Mouse (Mus musculus) heart, adult 9 months (tissue): ENCODE results near the gene Ccdc141.
A peak's percentile ranks its signal among the peaks of the same experiment; 100 is the strongest.

Experiments
- DNase-seq, 2 experiments: peaks; one replicate each; pipeline ENCODE4 v3.0.0; 2022; ENCODE audit warnings: low spot score in 2 of 2

The Ccdc141 gene

DNA sequence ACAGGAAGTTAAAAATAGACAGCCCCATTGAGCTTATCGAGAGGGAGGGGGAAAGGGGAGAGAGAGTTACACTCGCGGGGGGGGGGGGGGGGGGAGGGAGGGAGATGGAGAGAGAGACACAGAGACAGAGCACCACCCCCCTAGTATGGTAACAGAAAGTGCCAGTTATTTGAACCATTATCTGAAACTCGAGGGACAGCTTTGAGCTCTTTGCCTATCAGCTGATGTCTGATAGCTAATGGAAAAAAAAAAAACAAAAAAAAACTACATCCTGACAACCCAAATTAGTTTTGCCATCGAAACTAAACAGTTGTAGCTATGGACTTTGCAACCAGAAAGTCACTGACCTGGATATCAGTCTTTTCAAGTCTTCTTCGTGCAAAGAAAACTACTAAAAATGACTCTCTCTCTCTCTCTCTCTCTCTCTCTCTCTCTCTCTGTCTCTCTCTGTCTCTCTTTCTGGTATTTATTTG is at the start of gene Ccdc141:
TSS of gene Ccdc141 (minus strand) at position 4 of the 473 bp plus-strand sequence.
- DNase-seq = no peak

DNA sequence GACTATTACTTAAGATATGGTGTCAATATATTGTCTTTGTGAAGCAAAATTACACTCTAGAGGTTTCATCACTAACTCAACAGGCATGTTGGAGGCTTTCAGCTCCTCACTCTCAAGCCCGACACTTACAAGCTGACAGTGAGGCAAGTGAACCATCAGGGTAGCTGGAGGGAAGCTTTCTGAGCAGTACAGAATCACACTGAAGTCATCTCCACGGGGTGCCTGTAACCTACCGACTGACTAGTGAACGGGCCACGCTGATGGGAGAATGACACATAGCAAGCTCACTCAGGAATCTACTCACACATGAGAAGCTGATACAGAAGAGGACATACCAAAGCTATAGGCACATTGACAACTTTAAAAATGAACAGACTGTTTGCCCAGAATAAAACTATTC is 42.4 kb upstream of the Ccdc141 start:
- DNase-seq = no peak

DNA sequence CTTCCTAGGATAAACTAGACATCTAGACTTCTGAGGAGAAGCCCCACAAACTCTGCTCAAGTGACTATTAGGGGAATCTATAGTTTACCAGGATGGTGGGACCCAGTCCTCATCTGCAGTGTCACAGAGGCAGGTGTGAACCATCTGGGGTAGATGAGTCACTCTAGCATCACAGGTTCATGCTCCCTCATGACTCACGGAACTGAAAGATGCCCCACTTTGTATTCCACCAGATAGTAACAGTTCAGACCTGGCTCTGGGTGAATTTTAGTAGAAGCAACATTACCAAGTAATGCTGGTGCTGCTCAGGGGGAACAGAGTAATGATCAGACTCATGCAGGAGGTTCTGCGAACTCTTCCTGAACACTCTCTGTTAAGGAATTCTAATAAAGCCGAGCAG is 36.5 kb upstream of the Ccdc141 start:
- no peak for DNase-seq

DNA sequence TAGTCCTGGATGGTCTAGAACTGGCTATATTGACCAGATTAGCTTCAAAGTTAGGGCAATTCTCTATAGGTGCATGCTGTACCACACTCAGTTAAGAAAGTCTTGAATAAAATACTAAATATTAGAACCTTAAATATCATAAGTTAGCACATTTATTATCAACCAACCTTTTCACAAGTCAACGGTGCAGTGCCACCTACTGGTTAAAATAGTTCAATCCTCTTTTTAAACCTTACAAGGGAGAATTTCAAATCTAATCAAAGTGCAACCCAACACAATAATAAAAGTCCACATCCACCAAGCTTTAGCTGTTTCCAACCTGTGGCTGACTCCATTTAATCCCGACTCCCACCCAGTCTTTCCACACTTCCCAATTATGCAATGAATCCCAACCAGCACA is 33.5 kb upstream of the Ccdc141 start:
- DNase-seq = no peak

DNA sequence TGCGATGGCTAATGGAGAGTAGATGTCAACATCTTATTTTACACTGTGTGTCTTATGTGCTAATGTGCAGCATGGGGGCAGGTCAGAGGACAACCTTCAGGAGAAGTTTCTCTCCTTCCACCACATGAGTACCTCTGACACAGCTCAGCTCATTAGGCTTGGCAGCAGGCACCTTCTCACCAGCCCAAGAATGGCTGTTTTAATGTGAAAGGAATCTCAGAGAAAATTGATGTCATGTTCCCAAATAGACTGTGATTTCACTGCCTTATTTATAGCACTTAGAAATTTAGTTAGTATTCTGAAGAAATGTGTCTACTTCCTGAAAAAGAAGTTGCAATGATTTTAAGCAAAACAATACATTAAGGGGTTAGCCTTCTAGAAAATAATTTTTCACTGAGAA is 31.5 kb upstream of the Ccdc141 start:
- DNase-seq = no peak

DNA sequence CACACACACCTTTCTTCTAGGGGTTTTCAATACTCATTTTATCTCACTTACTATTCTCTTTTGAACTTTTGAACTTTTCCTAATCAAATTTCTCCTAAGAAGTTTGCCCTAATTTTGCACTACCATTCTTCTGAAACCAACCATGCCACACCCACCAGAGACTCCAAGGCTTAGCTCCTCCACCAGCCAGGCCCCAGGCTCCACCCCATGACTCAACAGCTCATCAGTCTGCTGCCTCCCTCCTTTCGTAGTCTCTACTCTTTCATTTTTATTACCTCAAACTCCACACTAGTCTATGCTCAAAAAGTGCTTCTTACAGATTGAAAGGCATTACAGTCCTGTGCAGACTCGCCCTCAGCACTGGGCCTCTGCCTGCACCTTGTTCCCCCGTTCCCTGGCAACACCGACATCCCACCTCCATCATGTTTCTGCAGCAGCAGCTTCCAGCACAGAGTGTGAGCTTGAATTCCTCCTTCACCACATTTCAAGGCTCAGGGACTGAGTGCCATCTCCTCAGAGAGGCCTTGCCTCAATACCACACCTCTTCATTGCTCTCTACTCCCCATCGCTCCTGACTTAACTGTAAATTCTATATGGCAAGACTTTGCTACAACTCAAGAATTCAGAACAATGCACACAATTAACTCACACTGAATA is 30.6 kb upstream of the Ccdc141 start:
- no peak for DNase-seq

DNA sequence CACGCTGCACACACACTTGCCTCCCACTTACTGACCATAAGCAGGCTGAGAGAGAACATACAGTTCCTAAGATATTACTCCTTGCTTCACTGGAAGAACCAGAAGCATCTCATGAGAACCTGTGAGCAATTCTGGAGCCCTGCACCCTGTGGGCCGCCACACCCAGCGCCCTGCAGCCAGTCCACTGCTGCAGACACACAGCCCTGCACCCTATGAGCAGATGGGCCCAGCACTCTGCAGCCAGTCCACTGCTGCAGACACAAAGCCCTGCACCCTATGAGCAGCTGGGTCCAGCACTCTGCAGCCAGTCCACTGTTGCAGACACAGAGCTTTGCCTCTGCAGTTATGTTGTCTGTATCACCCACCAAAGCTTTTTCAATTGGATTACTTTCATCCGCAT is 29.9 kb upstream of the Ccdc141 start:
- DNase-seq = no peak

DNA sequence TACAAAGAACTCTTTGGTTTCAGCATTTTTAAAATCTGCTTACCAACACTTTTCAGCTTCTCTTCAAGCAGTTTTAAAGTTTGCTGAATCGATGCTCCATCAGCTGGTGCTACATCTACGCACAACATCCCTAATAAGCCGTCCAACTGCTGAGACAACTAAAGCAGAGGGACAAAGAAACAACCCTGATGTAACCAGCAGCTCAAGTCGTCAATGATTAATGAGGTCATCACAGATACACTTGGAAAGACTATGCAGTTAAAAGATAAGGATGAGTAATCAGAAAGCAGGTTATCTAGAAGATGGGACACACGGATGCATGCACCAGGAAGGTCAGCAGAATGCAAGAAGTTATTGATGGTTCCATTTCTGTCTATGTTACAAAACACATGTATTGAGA is 27.8 kb upstream of the Ccdc141 start:
- no peak for DNase-seq

DNA sequence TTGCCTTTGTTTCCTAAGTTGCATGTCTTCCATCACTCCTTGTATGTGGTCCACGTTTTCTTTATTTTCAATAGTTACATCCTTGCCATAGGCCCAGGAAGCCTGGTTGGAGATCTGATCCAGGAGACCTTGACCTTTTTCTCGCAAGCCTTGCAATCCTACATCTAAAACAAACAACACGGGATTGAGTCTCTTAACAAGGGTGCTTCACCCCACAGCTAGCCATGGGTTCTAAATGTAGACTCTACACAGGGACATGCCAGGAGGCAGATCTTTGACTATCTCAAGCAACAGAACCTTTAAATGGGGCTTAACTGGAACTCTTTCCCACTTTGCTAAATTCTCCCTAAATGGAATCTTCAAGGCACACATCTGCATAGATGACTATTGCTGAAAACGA is 26.4 kb upstream of the Ccdc141 start:
- no peak for DNase-seq

DNA sequence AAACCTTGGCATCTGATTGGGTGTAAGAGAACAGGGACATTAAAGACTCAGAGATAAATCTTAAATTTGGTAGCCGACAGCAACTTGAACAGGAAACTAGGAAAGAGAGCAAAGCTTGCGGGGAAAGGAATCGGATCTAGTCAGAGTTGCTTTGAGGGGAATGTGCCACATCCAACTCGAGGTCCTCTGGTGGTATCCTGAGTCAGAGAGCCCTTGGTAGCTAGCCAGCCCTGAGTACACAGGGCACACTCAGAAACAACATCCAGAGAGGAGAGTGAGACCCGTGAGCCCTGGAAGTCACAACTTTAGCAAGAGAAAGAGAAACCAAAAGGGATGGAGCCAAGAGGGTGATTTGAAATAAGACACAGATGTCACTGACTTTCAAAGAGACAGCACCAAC is 24.6 kb upstream of the Ccdc141 start:
- no peak for DNase-seq

DNA sequence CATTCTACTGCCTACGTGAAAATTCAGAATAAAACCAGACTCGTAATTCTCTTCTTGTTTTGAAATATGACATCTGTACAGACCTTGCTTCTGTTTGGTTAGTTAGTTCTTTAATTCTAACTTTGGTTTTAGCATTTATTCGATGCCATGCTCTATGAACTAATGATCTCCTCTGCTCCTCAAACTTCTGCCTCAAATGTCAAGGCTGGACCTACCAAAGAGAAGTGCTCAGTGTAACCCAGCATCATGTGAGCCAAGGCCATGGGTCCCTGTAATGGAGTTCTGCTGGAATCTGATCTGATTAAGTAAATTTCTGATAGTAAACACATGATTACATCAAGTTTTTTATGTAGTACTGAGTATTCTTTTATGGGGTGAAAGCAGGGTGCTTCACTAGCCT is 21.4 kb upstream of the Ccdc141 start:
- no peak for DNase-seq

DNA sequence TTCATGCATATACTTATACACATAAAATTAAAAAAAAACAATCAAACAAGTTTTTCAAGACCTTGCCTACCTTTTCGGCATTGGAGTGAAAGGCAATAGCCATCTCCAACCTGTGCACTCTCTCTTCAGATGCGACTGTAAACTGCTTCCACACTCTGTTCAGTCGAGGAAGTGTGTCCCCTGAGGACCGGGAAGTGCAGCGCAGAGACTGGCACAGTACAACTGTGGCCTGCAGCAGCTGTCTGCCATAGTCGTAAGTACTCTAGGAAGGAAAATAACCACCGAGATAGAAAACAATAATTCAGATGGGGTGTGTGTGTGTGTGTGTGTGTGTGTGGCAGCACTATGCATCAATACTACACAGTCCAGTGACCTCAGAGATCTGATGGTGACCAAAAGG is 20.5 kb upstream of the Ccdc141 start:
- no peak for DNase-seq

DNA sequence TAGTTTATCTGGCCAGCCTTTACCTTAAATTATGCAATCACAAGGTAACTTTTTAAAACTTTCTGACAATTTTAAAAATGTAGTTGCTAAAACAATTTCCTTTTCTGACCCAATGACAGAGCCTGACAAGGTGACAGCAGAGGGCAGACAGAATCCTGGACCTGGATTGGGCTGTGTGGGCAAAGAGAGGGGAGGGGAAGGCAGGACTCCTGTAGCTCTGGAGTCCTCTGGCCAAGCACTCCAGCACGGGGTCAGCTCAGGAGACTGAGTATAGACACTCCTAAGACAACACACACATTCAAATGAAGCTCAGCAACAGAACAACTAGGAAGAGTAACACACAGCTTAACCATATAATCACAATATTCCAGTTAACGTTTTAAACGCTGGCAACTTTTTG is 19.9 kb upstream of the Ccdc141 start:
- DNase-seq = no peak

DNA sequence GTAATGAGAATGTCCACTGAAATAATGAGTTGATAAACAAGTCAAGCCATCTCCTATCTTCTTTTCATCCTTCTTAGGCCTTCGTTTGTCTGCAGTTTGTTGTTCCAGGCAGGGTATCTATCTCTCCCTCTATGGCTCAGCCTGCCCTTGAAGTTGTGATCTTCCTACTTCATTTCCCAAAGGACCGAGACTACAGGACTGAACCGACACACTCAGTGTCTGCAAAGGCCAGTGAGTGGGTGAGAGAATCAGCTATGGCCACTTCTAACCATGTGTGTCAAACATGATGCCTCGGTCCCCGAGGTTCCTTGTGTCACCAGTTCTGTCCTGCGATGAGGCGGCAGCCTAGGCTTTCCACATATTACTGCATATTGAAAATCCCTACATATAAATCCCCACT is 19.2 kb upstream of the Ccdc141 start:
- DNase-seq = no peak

DNA sequence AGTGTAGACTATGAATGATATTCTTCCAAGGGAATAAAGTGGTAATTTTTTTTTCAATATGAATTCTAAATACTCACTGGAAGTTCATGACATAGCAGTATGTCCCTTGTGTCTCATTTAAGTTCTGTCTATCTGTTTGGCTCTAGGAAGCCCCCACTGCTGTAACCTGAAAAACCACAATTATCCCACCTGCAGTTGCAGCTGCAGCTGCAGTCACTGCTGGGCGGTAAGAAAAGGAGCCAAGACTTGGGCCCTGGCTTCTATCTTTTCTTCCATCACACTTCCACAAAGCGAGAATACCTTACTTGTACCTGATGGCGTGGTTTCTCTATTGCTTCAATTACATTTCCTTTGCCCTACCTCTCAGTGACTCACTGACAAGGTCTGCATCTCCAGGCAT is 17.1 kb upstream of the Ccdc141 start:
- no peak for DNase-seq

DNA sequence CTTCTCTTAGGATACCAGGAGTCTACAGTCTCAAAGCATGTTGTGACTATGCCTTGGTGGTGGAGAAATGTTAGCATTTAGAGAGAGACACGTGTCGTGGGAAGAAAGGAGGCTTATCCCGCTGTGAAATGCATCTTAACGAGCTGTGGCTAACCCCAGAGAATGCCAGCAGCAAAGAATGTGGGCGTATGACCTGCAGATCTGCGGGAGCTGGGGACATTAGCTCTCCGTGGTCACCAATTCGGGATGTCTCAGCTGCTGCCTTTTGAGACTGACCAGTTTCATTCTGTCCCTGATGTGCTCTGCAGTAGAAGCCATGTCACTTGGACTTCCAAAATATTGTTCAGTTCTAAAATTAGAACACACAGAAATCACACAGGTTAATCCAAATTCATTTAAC is 16.5 kb upstream of the Ccdc141 start:
- no peak for DNase-seq

DNA sequence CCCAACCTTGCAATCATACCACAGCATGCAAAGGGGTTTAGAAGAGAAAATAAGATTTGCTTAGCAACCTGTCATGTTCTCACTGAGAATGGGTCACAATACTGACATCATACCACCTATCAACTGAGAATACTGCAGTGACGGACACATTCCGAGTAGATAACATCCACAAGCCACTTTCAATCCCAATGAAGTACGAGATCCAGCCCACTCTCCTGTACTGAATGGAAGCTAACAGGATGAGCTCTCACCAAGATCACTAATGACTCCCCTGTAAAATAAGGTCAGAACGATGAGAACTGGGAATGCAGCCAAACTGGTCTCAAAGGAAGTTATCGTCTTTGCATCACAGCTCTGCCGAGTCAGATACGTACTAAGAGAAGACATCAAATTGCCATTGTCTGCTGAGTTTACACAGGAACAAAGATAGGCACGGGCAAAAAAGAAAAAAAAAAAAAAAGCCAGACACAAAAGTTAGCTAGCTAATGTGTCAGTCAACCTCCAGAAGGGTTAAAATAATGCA is 13.7 kb upstream of the Ccdc141 start:
- DNase-seq = no peak

DNA sequence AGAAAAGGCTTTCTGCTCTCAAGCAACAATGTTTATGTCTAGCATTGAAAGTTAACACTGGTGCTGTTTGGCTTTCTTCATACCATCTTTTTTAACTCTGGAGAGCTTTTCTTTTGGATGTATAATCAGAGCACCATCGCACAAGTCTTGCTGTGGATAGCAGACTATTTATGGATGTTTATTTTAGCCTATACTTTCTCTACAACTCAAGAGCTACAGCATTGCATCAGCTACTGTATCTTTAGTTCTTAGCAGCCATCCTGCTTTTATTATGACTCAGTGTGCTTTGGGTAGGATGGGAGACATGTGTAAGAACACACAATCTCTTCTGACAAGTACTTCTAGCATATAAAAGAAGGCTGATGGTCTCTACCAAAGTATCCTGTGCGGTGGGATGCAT is 13.2 kb upstream of the Ccdc141 start:
- no peak for DNase-seq

DNA sequence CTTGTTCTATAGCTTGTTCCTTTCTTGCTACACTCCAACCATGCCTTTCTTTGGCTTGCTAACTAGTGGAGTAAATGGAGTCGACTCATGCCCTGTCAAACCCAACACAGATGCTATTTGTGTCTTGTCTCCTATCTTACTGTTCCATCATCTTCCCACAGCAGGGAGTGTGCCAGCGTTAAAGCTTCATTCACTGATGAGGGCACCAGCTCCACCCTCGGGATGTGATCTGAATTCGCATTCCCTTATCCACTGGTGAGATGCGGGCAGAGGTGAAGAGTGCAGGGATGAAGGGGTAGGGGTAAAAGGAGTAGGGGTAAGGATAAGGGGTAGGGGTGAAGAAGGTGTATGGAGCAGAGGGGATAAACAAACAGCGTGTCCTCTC is 12.6 kb upstream of the Ccdc141 start:
- peak in 1 of 2 experiments; percentile 13 for DNase-seq

DNA sequence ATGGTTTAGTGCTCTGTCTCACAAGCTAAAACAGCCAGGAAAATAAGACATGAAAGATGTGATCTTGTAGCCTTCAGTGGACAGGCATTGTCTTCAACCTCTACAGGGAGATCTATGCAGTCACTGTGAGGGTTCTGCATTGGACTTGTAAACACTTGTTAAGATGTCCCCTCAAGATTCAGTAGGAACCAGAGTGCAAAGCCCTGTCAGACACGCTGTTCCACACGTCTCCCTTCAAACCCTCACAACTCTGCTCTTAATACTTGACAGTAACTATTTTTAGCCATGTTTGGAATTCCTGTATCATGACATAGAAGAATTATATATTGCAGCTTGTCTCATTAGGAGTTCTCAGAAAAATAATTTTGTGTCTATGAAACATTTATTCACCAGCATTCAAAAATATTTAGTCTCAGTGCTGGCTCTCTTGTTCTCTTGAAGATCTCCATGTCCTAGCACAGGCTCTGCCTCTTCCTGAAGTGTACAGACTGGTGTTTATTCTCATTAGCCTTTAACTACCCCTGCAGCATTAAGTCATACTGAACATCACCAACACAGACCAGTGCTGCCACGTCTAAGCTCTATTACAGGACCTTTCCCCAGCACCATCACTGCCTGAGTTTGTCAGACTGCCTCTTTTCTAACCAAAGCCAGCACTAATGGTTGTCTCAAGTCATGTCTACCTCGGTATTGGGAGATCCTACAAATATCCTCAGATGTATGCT is 12.0 kb upstream of the Ccdc141 start:
- DNase-seq = peak in 1 of 2 experiments; percentile 28

DNA sequence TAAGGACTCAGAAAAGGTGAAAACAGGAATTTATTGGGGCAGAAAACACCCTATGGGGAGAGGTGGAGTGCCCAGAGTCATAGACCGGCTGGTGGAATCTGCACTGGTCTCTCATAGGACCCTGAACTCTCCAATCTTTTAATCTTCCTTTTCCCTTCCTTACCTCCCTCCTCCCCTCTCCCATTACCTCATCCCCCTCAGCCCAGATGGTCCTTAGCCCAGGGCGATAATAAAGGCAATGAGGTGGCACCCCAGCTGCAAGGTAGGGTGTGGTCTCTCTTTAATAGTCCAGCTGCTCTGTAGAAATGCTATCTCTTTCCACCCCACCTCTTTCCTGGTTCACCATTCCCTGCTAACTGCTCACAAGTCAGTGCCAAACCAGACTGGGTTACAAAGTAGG is 7.0 kb upstream of the Ccdc141 start:
- no peak for DNase-seq

DNA sequence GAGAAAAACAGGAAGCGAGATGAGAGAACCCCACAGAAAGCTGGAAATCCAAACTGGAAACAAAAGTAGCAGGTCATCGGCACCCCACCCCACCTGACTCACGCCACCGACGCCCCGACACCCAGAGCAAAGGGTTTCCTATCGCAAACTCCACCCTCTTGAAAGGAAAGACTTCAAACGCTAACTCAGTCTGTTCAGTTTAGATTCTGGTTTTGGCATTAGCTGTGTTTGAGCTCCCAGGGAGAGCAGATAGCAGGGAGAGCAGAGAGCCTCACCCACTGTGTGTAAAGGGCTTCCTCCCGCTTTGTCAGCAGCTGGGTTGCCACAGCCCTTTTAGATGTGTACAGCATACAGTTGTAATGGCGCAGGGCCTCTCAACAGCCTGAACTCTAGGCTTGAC is 6.0 kb upstream of the Ccdc141 start:
- peak; percentile 19 to 30 for DNase-seq

DNA sequence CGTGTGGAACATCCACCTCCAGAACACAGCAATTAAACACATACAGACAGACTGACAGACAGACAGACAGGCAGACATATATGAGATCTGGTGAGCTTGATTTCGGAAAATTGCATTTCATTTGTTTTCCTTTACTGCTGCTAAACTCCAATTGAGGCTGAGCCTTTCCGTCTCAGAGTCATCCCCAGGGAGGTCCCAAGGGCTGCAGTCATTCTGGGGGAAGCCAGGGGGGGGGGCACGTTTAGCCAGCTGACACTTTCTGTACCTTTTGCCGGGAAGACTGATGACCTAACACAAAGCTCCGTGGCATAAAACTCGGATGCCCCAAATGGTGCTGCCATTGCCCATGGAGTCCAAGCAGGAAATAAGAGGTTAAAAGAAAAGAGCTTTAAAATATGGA is 5.0 kb upstream of the Ccdc141 start:
- no peak for DNase-seq
